Mouse (Mus musculus) lung, postnatal 14 days (tissue): ENCODE data around the gene Slc13a4.
A peak's percentile ranks its signal among the peaks of the same experiment; 100 is the strongest.

Source experiments
- DNase-seq: peaks from one replicate; pipeline ENCODE4 v3.0.0; 2021

Gene Slc13a4

DNA sequence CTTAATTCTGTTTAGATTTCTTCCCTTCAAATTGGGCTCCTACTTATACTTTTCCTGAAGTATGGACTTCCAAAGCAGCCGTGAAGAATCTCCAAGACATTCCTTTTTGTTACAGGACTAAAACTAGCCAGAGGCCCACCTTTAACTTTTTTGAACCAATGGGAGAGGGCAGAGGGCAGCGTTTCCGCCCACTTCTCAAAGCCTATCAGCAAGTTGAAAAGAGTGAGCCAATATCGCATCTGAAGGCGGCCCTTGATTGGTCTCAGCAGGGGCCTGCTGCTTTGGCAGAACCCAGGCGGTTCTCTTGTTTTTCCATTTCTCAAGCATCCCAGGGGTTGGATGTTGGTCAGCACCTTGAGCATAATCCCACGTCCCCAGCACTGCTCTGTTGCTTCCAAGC lies at the start of gene Slc13a4:
Gene Slc13a4 (minus strand): TSS at position 95 of the 400 bp plus-strand sequence.
- no peak for DNase-seq

- no peak for DNase-seq
Observed at GRCm38 (mm10) chr6:35355320-35355719, 47.4 kb upstream of the Slc13a4 start.

DNA sequence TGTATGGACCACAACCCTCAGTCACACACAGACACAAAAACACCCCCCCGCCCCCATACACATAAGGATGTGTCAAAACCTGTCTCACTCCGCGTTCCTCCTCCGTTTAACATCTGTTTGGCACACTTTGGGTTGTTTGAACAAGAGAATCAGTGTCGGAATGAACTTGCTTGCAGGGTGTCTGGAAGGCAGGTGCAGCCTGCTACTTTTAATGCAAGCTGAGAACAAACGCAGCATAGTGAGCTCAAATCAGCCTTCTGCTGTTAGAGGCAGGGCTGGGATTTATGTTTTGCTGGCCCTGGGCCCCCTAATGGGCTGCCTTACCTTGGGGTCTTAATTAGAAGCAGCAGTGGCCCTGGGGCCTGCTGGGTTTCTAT lies 46.7 kb upstream of the Slc13a4 start:
- no peak for DNase-seq

DNA sequence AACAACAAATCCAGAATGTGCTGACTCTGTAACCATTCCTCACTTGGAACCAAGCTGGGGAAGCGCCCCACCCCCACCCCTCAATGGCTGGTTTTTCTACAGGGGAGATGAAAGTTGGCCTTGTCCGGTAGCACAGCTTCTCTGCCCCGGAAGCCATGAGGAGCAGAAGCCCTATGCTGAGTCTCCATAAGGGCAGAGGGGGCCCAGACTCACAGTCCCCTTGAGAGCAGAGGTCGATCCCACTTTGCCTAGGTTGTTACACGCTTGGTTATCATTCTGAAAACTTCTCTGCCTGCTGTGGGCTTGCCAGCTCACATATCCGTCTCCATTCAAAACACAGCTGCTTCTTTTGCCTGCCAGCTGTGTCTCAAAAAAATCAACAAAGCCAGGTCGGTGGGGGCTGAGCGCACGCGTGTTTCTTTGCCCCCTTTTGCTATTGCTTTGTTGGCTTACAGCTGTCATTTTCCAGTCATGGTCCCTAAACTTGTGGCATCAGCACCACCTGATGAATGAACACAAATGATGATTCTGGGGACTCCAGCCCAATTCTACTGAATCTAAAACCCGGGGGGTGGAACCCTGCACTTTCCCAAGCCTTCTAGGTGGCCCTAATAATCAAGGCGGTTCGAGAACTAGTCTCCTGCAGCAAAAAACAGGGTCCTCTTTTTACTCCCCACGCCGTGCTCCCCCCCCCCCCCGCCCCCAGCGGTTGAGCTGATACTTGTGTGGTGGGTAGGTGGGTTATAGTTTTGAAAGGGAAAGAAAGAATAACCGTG lies 46.1 kb upstream of the Slc13a4 start:
- DNase-seq = no peak

DNA sequence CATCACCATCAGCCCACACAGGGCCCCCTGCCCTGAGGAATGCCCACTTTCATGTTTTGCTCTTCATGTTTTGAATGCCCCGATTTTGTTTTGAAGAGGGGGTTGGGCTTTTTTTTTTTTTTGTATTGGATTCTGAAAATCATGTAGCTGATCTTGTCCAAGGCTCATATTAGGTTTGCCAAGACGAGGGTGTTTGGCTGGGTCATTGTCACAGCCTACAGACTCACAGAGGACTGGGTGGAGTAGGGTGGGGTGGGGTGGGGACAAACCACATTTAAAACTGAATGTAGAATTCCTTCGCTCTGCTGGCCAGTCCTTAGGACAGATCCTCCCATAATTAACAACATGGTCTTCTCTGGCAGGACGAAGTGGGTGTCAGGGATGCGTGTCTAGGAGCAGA lies 45.5 kb upstream of the Slc13a4 start:
- DNase-seq = no peak

DNA sequence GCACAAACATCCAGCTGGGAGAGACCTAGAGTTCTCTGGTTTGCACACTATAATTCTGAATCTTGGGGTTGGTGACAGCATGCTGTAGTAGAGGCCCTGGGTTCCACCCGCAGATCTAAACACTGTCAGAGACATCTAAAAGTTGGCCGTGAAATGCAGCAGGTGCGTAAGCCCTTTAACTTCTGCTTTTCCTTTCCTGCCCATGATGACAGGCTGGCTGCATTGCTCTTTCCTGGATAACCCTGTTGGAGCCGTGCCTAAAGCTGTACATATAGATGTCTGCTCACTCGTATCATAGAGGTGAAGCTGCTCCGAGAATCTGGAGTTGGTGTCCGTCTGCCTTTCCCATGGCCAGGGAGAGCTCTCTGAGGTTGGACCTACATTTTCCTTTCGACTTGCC lies 44.9 kb upstream of the Slc13a4 start:
- DNase-seq = no peak

DNA sequence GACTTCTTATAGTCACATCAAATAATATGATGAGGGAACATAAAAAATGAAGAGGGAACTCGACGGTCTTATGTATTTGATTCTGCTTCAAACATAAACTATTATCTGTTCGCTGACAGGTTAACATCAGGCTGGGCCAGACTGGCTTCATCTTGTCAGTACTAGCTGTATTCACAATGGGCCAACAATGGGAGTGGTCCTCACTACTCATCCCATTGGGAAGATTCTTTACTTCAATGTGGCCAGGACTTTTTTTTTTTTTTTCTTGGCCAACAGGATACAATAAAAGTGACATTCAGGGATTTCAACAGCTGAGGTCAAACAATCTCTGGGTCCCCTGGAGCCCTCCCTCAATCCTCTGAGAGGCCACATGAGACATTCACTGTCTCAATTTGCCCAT lies 43.9 kb upstream of the Slc13a4 start:
- no peak for DNase-seq

DNA sequence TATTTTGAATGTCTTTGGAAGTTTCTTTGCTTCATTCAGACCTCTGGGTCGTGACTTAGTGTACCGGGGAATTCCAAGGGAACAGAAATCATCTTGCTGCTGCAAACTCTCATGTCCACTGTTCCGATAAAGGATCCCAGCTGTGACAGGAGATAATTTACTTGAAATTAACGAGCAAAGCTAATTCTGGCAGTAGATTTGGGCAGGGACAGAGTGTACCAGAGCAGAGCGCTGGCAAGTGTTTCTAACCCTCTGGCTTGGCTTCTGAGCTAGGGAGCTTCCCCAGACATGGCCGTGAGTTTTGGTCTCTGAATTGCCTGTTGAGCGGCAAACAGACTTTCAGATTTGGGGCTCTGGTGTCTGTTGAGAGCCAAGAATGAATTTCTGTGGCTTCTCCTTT lies 41.9 kb upstream of the Slc13a4 start:
- DNase-seq = peak; percentile 57

DNA sequence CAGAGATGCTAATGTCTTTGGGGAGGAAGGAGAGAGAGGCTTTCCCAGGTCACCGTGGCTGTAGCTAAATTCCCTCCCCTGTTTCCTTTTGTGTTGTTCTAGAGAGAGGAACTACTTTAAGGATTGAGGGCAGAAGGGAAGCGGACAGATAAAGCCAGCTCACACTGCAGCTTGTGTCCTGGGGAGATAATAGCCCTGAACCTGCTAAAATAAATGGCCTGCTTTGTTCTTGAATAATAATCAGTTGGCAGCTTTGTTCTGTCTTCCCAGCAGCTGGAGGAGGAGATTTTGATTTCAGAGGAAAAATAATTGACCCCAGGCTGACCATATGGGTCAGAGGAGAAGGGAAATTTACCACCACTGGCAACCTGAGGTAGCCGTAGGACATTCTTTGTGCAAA lies 30.7 kb upstream of the Slc13a4 start:
- DNase-seq = no peak

DNA sequence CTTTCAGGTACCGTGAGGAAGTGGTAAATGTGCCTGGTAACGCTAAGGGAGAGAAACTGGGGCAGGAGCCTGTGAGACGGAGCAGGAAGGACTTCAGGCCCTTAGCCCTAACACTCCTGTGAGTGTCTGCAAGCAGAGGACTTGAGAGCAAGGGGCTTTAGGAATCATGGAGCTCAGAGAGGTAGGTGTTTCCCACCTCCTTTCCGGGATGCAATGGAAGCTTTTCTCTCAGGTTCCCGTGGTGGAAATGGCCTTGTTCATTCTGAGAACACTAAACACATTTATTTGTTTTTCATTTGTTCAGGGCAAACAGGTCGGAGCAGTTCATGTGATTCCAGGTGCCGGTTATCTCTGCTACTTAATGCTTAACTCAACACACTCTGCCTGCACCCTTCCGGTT lies 29.9 kb upstream of the Slc13a4 start:
- no peak for DNase-seq

GRCm38 (mm10) chr6:35335452-35335851 lies 27.5 kb upstream of the Slc13a4 start:
- no peak for DNase-seq

GRCm38 (mm10) chr6:35334278-35334677 lies 26.3 kb upstream of the Slc13a4 start:
- DNase-seq = no peak

DNA sequence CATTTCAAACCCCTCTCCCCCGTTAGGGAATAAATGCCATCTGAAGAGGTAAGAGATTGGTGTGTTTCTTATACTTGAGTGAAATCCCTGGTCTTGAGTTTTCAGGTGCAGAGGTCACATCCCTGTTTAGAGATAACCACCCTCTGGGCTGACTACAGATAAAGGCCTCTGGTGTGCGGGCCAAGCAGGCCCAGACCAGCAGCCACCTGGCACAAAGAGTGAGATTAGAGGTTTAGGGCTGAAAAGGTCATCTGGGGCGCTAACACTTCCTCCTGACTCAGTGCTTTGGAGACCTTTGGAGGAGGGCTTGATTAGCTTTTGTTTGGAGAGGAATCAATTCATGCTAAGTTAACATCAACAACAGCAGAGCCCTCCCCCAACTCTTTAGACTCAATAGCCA lies 25.7 kb upstream of the Slc13a4 start:
- DNase-seq = no peak

DNA sequence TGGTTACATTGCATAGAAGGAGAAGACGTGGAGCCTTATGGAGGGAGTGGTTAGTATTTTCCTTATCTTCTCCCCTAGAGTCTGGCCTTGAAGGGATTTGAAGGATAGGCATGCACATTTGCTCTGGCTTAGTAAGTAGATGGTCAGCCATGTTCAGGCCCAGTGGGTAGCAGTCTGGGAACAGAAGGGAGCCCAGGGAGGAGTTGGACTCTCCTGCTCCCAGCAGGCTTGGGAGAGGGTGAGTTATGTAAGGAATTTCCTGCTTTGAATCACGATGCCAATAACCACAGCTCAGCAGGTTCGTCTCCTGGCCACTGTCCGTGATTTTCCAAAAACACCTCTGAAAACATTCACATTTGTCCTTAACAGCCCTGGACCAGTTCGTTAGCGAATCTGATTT lies 22.9 kb upstream of the Slc13a4 start:
- no peak for DNase-seq

DNA sequence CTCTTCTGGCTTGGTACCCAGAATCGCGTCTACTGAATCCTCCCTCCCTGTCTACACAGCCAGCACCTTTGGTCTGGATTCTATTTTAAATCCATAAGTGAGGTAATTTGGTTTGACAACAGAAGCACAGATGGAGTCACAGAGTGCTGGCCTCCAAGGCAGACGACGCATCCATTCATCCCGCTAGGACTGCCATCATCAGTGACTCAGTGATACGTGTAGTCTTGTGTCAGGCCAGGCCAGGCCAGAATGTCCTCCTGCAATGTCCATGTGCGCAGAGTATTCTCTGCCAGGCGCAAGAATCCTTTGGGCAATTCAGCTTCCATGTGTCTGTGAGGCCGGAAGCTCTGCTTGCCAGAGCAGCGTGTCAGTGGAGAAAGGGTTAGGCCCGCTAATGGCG lies 22.0 kb upstream of the Slc13a4 start:
- DNase-seq = no peak

GRCm38 (mm10) chr6:35326111-35326515 lies 18.2 kb upstream of the Slc13a4 start, which contains the start of gene Fam180a:
Gene Fam180a (minus strand): TSS chr6:35326141.
- DNase-seq = peak; percentile 66

- DNase-seq = no peak
Observed at GRCm38 (mm10) chr6:35324306-35324705, 16.4 kb upstream of the Slc13a4 start.

DNA sequence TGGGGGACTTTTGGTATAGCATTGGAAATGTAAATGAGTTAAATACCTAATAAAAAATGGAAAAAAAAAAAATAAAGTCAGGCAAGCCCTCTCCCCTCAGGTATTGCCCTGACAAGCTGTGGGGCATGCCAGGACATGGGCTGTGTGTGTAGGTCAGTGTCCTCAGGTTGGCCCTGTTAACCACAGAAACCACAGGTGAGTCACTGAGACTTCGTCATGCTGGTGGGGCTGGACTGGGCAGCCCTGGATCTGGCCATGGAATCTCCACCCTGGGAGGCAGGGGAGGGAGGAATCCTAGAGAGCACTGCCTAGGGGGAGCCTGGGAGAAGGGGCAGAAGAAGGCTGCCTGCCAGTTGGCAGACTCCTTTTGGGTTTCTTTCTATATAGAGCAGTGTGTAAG lies 15.1 kb upstream of the Slc13a4 start:
- DNase-seq = no peak

DNA sequence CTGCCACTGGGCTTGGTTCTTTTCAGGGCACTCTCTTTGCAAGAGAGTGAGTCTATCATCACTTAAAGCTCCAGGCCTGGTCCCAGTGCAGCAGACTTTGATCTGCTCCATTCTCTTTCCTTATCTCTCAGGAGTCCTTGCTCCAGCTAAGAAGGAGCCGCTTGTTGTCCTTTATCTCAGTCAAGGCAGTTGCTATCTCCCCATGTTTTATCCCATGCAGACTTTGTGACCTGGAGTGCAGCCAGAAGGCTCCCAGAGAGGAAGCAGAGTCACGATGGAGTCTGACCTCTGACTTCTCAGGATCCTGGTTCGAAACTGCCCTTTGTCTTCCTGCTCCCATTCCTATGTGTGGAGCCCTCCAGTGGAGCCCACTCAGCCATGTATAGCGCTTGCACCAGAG lies 13.2 kb upstream of the Slc13a4 start:
- DNase-seq = no peak

DNA sequence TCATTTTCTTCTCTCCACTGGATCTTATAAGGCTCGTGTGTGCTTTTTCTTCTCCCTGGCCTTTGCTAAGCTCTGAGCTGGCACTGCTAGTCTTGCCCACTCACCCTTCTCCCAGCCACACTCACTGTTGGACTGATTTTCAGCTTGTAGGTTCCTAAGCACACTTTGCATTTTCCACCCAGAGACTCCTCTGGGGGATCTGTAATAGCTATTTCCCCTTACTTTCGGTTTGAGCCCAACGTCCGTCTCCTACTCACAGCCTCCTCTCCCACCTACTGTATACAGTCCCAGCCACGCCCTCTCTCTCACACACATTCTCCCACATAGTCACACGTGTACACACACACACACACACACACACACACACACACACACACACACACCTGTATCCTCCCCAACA lies 11.9 kb upstream of the Slc13a4 start:
- no peak for DNase-seq

DNA sequence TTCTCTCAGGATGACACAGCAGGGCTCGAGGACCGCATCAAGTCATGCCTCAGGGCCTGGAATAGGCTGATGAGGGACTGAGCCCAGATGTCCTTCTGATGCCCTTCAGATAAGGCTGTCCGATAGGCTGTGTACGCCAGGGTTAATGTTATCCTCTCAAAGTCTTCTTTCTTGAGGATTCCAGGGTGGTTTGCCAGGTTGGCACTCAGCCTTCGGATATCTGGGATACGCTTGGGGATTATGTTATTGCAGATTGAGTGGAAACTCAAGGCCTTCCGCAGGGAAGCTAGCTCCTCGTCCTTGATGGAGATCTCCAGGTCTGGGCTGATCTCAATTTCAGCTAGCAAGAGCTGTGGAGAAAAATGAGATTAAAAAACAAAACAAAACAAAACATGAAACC lies 5.6 kb upstream of the Slc13a4 start:
- no peak for DNase-seq

DNA sequence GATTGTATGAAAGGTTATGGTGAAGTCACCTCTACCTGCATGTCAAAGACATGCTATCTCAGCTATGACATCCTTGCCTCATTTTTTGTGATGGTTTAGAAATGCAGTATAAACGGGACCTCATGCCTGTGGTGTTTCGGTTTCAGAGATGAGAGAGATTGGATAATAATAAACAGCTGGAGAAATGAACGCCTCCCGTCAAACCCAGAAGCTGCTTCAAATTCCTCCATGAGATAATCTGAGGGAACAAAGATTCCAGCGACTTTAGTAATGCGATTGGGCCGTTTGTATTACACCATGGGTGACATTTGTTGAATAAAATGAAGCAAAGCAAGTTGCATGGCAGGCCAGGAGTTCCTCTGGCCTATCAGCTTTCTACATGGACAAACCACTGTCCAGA lies 1.5 kb upstream of the Slc13a4 start:
- no peak for DNase-seq

DNA sequence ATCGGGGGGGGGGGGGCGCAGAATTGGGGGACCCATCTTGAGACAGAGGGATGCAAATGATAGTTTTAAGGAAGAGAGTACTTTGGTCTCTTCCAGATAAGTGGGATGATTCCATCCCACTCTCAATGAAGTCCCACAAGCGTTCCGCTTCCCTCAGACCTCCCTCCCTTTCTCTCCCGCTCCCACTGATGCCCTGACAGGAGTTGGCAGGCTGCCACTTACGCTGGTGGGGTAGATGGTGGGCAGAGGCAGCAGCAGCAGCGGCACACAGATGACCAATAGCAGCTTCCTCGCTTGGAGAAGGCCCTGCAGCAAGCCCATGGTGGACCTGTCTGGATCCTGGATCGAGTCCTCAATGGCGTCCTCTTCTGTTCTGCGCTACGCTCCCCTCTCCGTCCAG lies 795 bp downstream of the Slc13a4 start:
- no peak for DNase-seq

GRCm38 (mm10) chr6:35303355-35303900 lies 4.5 kb downstream of the Slc13a4 start:
- DNase-seq = no peak

DNA sequence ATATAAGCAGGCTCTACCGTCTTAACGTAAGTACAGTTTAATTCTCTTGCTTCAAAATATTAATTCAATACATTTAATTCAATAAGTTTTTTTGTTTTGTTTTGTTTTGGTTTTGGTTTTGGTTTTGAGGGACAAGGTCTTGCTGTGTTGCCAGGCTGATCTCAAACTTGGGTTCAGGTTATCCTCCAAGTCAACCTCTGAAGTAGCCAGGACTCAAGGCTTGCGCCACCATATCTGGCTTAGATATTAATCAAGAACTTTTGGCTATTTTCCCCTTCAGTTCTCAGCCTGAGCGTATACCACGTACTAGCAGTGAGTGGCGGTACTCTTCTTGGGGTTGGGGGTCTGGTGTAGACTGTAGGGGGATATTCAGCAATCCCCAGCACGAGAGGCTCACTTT lies 5.3 kb downstream of the Slc13a4 start:
- no peak for DNase-seq
